Mouse (Mus musculus) liver, adult (tissue): ENCODE data around the gene Flt1.

ENCODE experiments used
- GATA4 ChIP-seq: IDR thresholded peaks from 2 replicates; pipeline ENCODE4 v1.6.1; 2014; ENCODE audit warnings: mild to moderate bottlenecking, low read length; ENCODE audit not compliant: insufficient replicate concordance

Flt1 gene

GRCm38 (mm10) chr5:147725831-147726700 lies at the start of gene Flt1:
Gene Flt1 (minus strand): TSS chr5:147726011.
- TF ChIP-seq GATA4: peak; percentile 50; the same call in 1 of the 2 replicates

- TF ChIP-seq GATA4: no peak
Observed at GRCm38 (mm10) chr5:147775222-147775621, 49.4 kb upstream of the Flt1 start.

GRCm38 (mm10) chr5:147769918-147770317 lies 44.1 kb upstream of the Flt1 start:
- no peak for TF ChIP-seq GATA4

GRCm38 (mm10) chr5:147764061-147764460 lies 38.2 kb upstream of the Flt1 start:
- TF ChIP-seq GATA4: no peak

GRCm38 (mm10) chr5:147761984-147762383 lies 36.2 kb upstream of the Flt1 start:
- TF ChIP-seq GATA4: no peak

- peak; percentile 64; the same call in 1 of the 2 replicates for TF ChIP-seq GATA4
Observed at GRCm38 (mm10) chr5:147761275-147761674, 35.5 kb upstream of the Flt1 start.

GRCm38 (mm10) chr5:147758640-147759319 lies 33.0 kb upstream of the Flt1 start:
- no peak for TF ChIP-seq GATA4

GRCm38 (mm10) chr5:147757832-147758587 lies 32.2 kb upstream of the Flt1 start:
- TF ChIP-seq GATA4: no peak

- TF ChIP-seq GATA4: peak; percentile 90; the same call in 1 of the 2 replicates
Observed at GRCm38 (mm10) chr5:147752914-147753341, 27.1 kb upstream of the Flt1 start.

GRCm38 (mm10) chr5:147751673-147752130 lies 25.9 kb upstream of the Flt1 start:
- peak; percentile 82; the same call in 1 of the 2 replicates for TF ChIP-seq GATA4

- no peak for TF ChIP-seq GATA4
Observed at GRCm38 (mm10) chr5:147749972-147750371, 24.2 kb upstream of the Flt1 start.

GRCm38 (mm10) chr5:147748081-147748581 lies 22.3 kb upstream of the Flt1 start:
- no peak for TF ChIP-seq GATA4

- TF ChIP-seq GATA4: no peak
Observed at GRCm38 (mm10) chr5:147744900-147745653, 19.3 kb upstream of the Flt1 start.

GRCm38 (mm10) chr5:147742468-147743111 lies 16.8 kb upstream of the Flt1 start:
- no peak for TF ChIP-seq GATA4

GRCm38 (mm10) chr5:147736766-147737280 lies 11.0 kb upstream of the Flt1 start:
- TF ChIP-seq GATA4: no peak
